Mouse (Mus musculus) fat pad, adult 2 months (tissue): Measurements from ENCODE around the gene Hs6st2.
A peak's percentile ranks its signal among the peaks of the same experiment; 100 is the strongest.

Experiments
- DNase-seq: peaks from one replicate; pipeline ENCODE4 v3.0.0-alpha.2; 2011; ENCODE audit warnings: low read depth, low spot score; ENCODE audit errors: extremely low read depth

The Hs6st2 gene

GRCm38 (mm10) chrX:51590448-51591010 is 91.1 kb downstream of the Hs6st2 start:
- no peak for DNase-seq

- DNase-seq: no peak
Measured at GRCm38 (mm10) chrX:51585444-51585843, 96.2 kb downstream of the Hs6st2 start.

DNA sequence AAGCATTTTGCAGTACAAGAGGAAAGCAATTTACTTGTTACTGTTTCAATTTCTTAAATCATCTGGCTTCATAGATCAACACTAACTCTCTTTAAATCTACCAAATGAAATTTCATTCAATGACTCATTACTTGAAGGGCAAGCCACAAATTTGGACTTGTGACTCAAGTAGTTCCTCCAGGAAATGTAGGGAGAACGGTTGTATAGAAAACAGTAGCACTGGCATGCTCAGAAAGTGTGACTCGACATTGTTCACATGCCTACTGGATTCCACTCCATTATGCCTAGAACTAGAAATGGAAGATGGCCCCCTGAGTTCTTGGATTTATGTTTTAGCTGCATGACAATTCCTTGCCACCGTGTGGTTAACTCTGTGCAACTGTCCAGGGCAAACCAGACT is 100.0 kb downstream of the Hs6st2 start:
- no peak for DNase-seq

- no peak for DNase-seq
Measured at GRCm38 (mm10) chrX:51561880-51562279, 119.8 kb downstream of the Hs6st2 start.

GRCm38 (mm10) chrX:51539626-51540025 is 142.0 kb downstream of the Hs6st2 start:
- DNase-seq: no peak

DNA sequence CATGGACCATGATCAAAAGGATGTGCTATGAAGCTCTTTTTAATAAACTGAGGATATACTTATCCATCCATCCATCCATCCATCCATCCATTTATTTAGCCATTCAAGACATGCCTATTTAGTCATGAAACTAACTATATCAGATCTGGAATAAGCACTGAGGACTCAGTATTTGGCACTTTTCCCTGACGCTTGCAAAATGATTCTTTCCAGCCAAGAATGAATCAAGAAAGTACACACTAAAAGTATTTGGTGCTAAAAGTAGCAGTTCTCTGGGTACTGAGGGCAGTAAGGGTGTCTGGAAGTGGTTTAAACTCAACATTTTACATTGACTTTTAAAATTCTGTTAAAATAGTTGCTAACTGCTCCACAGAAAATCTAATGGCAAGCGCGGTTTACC is 144.6 kb downstream of the Hs6st2 start:
- DNase-seq: peak; percentile 19

DNA sequence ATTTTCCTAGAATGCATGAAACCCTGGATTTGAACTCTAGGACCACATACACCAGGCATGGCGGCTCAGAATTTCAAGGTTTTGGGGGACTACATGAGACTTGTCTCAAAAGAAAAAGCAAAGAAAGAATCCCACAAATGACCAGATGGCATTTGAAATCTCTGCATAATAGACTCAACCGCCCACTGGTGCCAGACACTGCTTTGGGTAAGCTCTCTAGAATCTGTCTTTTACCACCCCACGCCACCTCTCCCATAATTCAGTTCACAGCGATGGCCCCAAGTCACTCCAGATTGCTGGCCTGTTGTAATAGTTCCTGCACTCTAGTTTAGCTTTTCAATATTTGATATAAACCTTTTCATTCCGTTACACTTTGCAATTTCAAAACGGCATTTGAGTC is 146.4 kb downstream of the Hs6st2 start:
- no peak for DNase-seq

GRCm38 (mm10) chrX:51531136-51531535 is 150.5 kb downstream of the Hs6st2 start:
- DNase-seq: no peak

DNA sequence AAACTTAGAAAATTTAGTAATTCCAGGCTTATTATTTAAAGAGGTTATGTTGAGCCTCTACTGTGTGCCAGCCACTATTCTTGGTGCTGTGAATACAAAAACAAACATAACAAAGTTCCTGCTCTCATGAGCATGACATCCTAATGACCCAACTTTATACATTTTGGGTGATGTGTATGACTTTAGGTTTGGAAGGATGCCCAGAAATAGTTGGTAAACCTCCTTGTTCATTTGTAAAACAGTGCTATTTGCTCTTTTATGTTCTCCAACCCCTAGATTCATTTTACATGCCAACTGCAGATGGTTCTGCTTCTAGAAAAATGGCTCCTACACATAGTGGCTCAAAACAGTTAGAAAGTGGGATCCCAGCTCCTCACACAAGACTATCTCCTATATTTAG is 153.1 kb downstream of the Hs6st2 start:
- DNase-seq: no peak

GRCm38 (mm10) chrX:51514831-51515230 is 166.8 kb downstream of the Hs6st2 start:
- DNase-seq: no peak

GRCm38 (mm10) chrX:51506526-51506925 is 175.1 kb downstream of the Hs6st2 start:
- DNase-seq: peak; percentile 59

- DNase-seq: no peak
Measured at GRCm38 (mm10) chrX:51505691-51506090, 176.0 kb downstream of the Hs6st2 start.

DNA sequence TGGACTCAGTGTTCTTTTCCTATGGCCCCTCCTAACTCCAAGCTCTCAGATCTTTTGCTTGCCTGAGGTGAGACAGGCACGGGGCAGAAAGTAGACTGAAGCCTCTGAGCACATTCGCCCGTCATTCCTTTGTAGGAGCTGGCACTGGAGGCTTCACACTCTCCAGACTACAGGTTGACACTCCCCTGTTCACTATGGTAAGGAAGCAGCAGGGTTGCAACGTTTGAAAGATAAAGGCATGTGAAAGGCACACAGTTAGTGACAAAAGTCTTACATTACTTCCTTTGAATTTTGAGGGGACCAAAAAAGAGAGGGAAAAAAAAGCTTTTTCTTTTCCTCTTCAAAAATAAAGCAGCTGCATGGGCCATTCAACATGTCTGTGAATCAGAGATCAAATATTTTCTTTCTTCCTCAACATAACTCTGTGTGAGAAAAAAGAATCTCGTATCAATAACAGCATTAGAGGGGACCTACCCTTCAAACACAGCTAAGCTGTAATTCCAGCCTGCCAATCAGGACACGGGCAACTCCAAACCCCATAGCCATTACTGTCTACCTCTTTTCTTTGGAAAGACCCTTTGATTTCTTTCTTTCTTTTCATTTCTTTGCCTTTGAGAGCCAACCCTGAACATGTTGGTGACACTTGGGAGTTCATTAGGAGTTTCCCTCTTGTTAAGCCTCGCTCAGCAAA is 177.7 kb downstream of the Hs6st2 start:
- DNase-seq: no peak

GRCm38 (mm10) chrX:51497831-51498230 is 183.8 kb downstream of the Hs6st2 start:
- no peak for DNase-seq

DNA sequence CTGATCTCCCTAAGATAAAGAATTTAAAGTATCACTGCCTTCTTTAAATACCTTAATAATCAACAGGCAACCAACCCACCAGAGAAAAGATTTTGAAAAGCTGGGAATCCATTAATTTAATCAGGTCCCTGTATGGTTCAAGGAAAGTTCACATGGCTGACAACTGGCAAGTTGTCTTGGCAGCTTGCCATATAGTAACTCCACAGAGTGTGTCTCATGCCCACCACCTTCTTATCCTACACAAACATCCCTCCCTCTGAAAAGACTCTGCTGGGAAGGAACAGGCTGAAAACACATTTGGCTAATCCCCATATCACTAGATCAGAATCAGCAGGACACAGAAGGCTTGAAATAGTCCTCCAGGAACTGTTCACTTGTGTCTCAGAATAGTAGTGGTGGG is 193.3 kb downstream of the Hs6st2 start:
- DNase-seq: no peak

- no peak for DNase-seq
Measured at GRCm38 (mm10) chrX:51469411-51469810, 212.2 kb downstream of the Hs6st2 start.

GRCm38 (mm10) chrX:51461413-51461812 is 220.2 kb downstream of the Hs6st2 start:
- DNase-seq: no peak

DNA sequence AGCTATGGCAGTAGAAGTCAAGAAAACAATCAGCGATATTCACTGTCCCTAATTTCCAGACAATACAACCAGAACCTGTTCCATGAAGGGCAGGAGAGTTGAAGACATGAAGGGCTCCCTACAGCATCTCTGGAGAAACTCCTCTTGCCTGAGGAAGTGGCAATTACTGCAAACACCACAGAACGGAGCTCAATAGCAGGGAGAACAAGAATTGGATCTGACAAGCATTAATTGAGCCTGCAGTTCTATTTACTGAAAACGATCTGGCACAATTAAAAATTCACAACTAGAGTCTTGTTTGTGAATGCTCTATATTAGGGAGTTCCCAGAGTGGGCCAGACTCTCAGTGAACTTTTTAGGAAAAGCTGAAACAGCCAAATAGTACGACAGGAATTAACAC is 238.3 kb downstream of the Hs6st2 start:
- DNase-seq: no peak

GRCm38 (mm10) chrX:51431706-51432105 is 249.9 kb downstream of the Hs6st2 start:
- DNase-seq: no peak

DNA sequence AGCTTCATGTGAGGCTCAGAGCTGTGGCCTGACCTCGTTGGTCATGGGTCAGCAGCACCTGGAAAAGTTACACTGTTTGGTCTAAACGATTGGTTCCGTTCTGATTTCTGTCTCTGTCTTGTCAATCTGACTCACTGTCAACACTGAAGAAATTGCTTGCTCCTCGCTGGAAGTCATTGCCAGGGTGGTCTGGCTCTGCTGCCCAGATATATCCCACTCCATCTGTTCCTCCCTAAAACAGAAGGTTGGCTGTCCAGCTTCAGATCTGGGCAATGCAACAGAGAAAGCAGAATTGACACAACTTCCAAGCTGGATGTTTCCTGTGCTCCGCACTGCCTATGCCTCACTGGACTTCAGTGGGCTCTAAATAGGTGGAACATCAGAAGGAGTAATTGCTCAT is 256.6 kb downstream of the Hs6st2 start:
- no peak for DNase-seq

DNA sequence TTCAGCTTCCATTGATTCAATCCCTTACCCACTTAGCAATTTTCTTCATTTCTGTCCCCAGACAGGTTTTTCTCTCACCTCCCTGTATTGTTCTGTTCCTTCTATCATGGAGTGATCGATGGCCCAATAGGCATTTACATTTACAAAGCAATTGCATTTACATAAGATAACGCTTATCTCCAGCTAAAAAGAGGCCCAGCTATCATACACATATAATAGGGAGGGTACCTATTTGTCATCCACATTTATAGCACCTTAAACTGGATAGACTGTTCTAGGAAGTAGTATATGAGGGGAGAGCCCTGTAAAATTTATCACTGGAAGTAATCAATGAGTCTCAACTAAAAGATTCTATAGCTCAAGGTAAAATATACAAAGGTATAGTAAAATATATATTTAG is 271.4 kb downstream of the Hs6st2 start:
- DNase-seq: no peak

DNA sequence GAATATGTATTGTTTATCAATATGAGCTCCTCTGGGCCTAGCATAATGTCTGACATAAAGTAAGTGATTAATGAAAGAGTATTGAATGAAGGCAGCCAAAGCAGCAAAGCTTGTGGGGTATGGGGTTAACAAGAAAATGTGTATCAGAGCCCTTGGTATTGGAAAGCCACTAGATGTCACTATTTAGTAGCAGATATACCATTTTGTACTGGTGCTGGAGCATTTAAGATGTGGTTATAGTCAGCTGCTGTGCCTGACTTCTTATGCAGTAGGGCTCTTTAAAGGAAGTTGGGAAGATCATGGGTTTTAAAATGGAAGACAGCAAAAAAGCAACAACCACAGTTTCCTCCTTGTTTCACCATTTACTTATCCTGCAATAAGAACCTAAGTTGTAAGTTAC is 284.2 kb downstream of the Hs6st2 start:
- no peak for DNase-seq

- no peak for DNase-seq
Measured at GRCm38 (mm10) chrX:51374670-51375069, 307.0 kb downstream of the Hs6st2 start.
